Mouse (Mus musculus) liver, embryonic 14.5 days (tissue): Measurements from ENCODE around the gene Cog7. TPM values are rescaled to one million over a fixed set of nuclear protein-coding genes. Genes with fewer than 3 reads are reported as not detected.

Experiments used
- ATAC-seq: fragments of 200-750 bp; cut with Nextera tagmentation; 2 replicates; pipeline ENCODE4 v1.8.0; 2017; ENCODE audit warnings: moderate number of reproducible peaks, mild to moderate bottlenecking, moderate library complexity; ENCODE audit not compliant: insufficient read depth
- DNase-seq, 3 experiments: peaks; one replicate each; pipeline ENCODE4 v3.0.0-alpha.2; 2012 to 2013; ENCODE audit warnings: low read depth in 3 of 3, low spot score in 3 of 3
- H3K27ac ChIP-seq: fragments of 300-500 bp; sonication (generic); 2 replicates; pipeline ENCODE4 v1.5.1; 2014; ENCODE audit warnings: moderate library complexity, mild to moderate bottlenecking, control low read depth, inconsistent platforms
- H3K27me3 ChIP-seq: fragments of 300-500 bp; sonication (generic); 2 replicates; pipeline ENCODE4 v1.6.1; 2014; ENCODE audit warnings: mild to moderate bottlenecking, low read length, moderate library complexity; ENCODE audit not compliant: control insufficient read depth, insufficient read depth
- H3K36me3 ChIP-seq: fragments of 300-500 bp; sonication (generic); replicated peaks from 2 replicates; pipeline ENCODE4 v1.6.1; 2014; ENCODE audit warnings: low read depth; ENCODE audit not compliant: control insufficient read depth, insufficient read depth
- H3K4me1 ChIP-seq, 2 experiments: fragments of 200-500 bp in 1 of 2; fragments of 300-500 bp in 1 of 2; sonication (generic) in 1 of 2; replicated peaks; 2 replicates each; pipeline ENCODE4 v1.6.1; 2012 to 2014; ENCODE audit warnings: antibody characterized with exemption in 1 of 2, inconsistent platforms in 1 of 2, low read length in 1 of 2; ENCODE audit not compliant: control insufficient read depth in 2 of 2, insufficient read depth in 2 of 2
- H3K4me2 ChIP-seq: fragments of 300-500 bp; sonication (generic); 2 replicates; pipeline ENCODE4 v1.6.1; 2014; ENCODE audit warnings: low read depth, mild to moderate bottlenecking, control low read depth, moderate library complexity
- H3K4me3 ChIP-seq, 2 experiments: fragments of 200-500 bp in 1 of 2; fragments of 300-500 bp in 1 of 2; sonication (generic) in 1 of 2; 2 replicates each; pipeline ENCODE4 v1.5.1; 2012 to 2014; ENCODE audit warnings: low read depth in 2 of 2, low read length in 2 of 2, mild to moderate bottlenecking in 2 of 2, control low read depth in 1 of 2, inconsistent platforms in 1 of 2, moderate library complexity in 1 of 2; ENCODE audit not compliant: insufficient read depth in 1 of 2
- H3K9ac ChIP-seq: fragments of 300-500 bp; sonication (generic); replicated peaks from 2 replicates; pipeline ENCODE4 v1.6.1; 2014; ENCODE audit warnings: mild to moderate bottlenecking, control low read depth, moderate library complexity
- H3K9me3 ChIP-seq: fragments of 300-500 bp; sonication (generic); 2 replicates; pipeline ENCODE4 v1.6.1; 2016; ENCODE audit warnings: low read length, mixed read lengths; ENCODE audit not compliant: control insufficient read depth
- CTCF ChIP-seq: IDR thresholded peaks from 2 replicates; pipeline ENCODE4 v1.5.1; 2016; ENCODE audit warnings: antibody characterized with exemption, low read depth, control low read depth
- EP300 ChIP-seq: IDR thresholded peaks from 2 replicates; pipeline ENCODE4 v1.6.1; 2016; ENCODE audit warnings: antibody characterized with exemption, low read depth
- WGBS: fragments of 180-500 bp; shearing (Covaris S2); extraction: QIAGEN DNeasy Blood & Tissue Kit; methylation state at CpG from one replicate; pipeline ENCODE4 v1.1.7; 2014; ENCODE audit not compliant: insufficient replicate concordance; 5-methylcytosine and 5-hydroxymethylcytosine counted together
- polyA plus RNA-seq, 2 experiments: library from polyadenylated mRNA; depleted of rRNA in 1 of 2; stranded (reverse) in 1 of 2; unstranded in 1 of 2; fragments of >200 nt; fragmentation: Nextera tagmentation in 1 of 2; extraction: Ambion mirVana in 1 of 2; gene quantifications; 2 replicates each; pipeline versions ENCODE4 v1.2.1 to v1.2.3; 2012 to 2014

Cog7 gene
- polyA plus RNA-seq, 2 experiments, result 4.7 to 7.2 TPM

DNA sequence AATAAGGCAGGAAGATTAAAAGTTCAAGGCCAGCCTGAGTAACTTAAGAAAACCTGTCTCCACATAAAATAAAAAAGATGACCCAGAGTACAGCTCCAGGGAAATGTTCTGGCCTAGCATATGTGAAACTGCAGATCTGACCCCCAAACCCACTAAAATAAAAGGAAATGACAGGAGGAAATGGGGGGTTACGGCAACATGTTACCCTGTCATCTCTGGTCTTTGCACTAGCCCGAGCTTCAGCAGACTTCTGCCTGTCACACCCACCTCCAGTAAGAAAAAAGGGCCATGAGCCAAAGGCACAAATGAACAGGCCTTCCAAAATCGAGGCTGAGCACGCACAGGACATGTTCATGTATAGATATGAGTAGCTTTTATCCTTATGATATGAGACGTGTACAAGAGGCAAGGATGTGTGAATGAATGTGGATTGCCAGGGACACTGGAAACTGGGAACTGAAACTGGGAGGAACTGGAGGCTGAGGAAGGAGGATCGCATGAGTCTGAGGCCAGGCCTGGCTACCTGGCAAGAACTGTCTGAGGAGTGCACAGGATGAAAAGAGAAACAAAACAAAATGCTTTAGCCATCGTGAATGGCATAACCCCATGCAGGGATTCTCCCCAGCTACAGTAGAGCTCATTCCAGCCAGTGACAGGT is 19.5 kb downstream of the Cog7 start:
- Histone ChIP-seq H3K4me1 (no peaks in the 10 kb centered on the region), H3K4me3 (no peak overlapping the region), H3K9me3 (no peaks in the 10 kb centered on the region), H3K27me3 (no peaks in the 10 kb centered on the region), H3K27ac (no peak overlapping the region), H3K9ac (no peak overlapping the region), H3K4me2 (no peak overlapping the region), H3K36me3 (peaks cover 4% of the 10 kb centered on the region)
- ATAC-seq (no peak), DNase-seq (no peak)
- no peak for TF ChIP-seq EP300
- no peak for TF ChIP-seq CTCF
- 66% methylated on average over 7 of the region's 7 CpGs for WGBS

DNA sequence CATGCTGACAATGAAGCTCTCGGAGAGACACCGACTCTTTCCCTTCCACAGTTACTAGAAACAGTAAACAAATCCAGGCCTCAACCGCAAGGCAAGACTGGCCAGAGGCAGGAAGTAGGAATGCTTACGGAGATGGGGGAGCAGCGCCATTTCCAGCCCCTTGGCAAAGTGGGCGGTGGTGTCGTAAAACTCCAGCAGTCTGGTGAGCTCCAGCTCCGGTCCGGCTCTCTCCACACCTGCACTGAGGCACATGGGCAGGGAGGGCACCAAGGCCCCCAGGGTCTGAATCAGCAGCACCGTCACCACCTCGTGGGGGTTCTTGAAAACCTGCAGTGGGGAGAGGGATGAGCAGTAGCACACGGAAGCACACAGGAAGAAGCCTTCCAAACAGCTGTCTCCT is 25.7 kb downstream of the Cog7 start:
- DNase-seq (no peak), ATAC-seq (no peak)
- Histone ChIP-seq H3K27me3 (no peaks in the 10 kb centered on the region), H3K4me3 (no peak overlapping the region), H3K9ac (no peak overlapping the region), H3K9me3 (no peaks in the 10 kb centered on the region), H3K36me3 (no peaks in the 10 kb centered on the region; the same call in none of the 2 replicates), H3K27ac (no peak overlapping the region), H3K4me1 (no peaks in the 10 kb centered on the region), H3K4me2 (no peak overlapping the region)
- TF ChIP-seq CTCF, result no peak
- TF ChIP-seq EP300, result no peak
- WGBS, result 76% methylated on average over 12 of the region's 12 CpGs

DNA sequence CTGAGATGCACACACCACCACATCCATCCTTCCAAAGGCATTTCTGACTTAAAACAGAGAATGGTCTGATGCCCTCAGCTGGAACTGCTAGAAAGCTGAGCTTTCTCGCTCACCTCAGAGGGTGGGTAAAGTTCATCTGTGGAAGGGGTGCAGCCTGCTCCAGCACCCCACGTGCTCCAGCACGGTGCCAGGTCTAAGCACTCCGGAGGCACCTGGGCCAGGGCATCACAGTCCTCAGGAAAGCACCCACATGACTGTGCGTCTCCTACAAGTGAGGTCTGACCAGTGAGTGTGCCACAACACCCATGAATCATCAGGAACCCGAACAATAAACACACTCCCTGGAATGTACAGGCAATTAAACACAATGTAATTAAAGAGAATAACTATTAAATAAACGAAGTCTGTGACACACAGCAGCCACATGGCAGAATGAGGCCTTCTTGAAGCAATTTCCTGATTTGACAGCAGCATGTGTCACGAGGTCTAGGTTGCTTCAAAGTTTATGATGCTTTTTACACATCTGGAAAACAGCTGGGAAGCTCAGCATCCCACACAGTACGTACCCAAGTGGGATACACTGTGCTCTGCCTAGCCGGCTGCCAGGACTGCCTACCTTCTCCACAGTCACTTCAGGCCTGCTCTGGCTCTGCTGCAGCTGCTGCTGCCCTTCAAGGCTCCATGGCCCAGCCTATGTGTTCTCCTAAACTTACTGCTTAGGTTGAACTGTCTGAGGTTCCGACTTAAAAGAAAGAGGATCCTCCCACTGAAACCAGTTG is 26.4 kb downstream of the Cog7 start:
- H3K4me3 ChIP-seq, result no peak overlapping the region
- DNase-seq, result no peak
- 73% methylated on average over 11 of the region's 11 CpGs for WGBS
- H3K9ac ChIP-seq, result no peak overlapping the region
- H3K36me3 ChIP-seq, result no peaks in the 10 kb centered on the region; the same call in none of the 2 replicates
- H3K9me3 ChIP-seq, result no peaks in the 10 kb centered on the region
- no peaks in the 10 kb centered on the region for H3K27me3 ChIP-seq
- ATAC-seq, result no peak
- no peak for TF ChIP-seq EP300
- no peak for TF ChIP-seq CTCF
- no peaks in the 10 kb centered on the region for H3K4me1 ChIP-seq
- H3K27ac ChIP-seq, result no peak overlapping the region
- H3K4me2 ChIP-seq, result no peak overlapping the region

DNA sequence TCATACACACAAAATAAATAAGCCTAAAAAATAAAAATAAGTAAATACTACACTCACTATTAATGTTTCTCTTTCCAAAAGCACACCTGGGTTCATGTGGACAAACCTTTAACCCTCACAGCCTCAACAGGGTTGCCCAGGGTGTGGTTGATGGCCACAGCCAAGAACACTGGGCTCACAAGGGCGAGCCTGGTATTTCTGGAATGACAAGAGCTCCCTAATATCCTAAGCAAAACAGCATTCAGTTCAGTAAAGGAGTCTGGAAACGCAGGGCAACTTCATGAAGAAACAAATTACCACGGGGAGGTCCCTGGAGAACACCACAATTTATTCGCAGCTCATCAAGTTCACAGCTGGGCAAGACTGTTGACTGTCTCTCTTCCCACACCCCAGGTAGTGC is 34.0 kb downstream of the Cog7 start:
- no peaks in the 10 kb centered on the region for H3K9me3 ChIP-seq
- WGBS, result 69% methylated on average over 4 of the region's 4 CpGs
- no peak overlapping the region for H3K4me3 ChIP-seq
- DNase-seq (no peak), ATAC-seq (no peak)
- no peak overlapping the region for H3K27ac ChIP-seq
- no peaks in the 10 kb centered on the region for H3K27me3 ChIP-seq
- H3K36me3 ChIP-seq, result peaks cover 2% of the 10 kb centered on the region
- no peaks in the 10 kb centered on the region for H3K4me1 ChIP-seq
- TF ChIP-seq EP300, result no peak
- TF ChIP-seq CTCF, result no peak
- H3K9ac ChIP-seq, result no peak overlapping the region
- no peak overlapping the region for H3K4me2 ChIP-seq

DNA sequence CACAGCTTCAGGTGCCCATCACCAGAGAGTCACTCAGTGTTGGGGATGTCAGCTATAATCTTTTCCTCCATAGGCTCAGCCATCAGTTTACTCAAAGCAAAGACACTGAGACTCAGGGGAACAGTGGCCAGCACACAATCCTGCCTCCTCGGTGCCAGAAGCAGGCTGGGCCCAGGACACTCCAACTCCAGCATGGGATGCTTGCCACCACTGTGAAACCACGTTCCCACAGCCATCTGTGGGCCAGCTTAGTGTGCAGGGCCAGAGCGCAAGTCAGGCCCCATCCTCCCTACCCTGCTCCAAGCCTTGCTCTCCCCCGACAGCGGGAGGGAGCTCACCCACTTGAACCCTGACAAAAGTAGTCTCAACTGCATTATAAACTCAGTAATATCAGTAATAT is 35.3 kb downstream of the Cog7 start:
- Histone ChIP-seq H3K9me3 (no peaks in the 10 kb centered on the region), H3K4me1 (no peaks in the 10 kb centered on the region), H3K27ac (no peak overlapping the region), H3K36me3 (peaks cover 2% of the 10 kb centered on the region), H3K27me3 (no peaks in the 10 kb centered on the region), H3K9ac (no peak overlapping the region), H3K4me3 (no peak overlapping the region), H3K4me2 (no peak overlapping the region)
- no peak for DNase-seq
- no peak for ATAC-seq
- TF ChIP-seq CTCF, result no peak
- TF ChIP-seq EP300, result no peak
- 78% methylated on average over 5 of the region's 5 CpGs for WGBS
